Mouse (Mus musculus) ES-E14 (cell line): Measurements from ENCODE around the gene Spred2. TPM values are rescaled to one million over a fixed set of nuclear protein-coding genes. Genes with fewer than 3 reads are reported as not detected.

Experiments
- DNase-seq: peaks from one replicate; pipeline ENCODE4 v3.0.0-alpha.2; 2013; ENCODE audit warnings: low read depth, low spot score
- H3K27ac ChIP-seq: 2 replicates; pipeline ENCODE4 v1.5.1; 2012; ENCODE audit warnings: low read depth, mild to moderate bottlenecking, low read length, moderate library complexity, mixed read lengths; ENCODE audit not compliant: poor library complexity, insufficient read depth, severe bottlenecking
- H3K36me3 ChIP-seq: 2 replicates; pipeline ENCODE4 v1.6.1; 2012; ENCODE audit warnings: mild to moderate bottlenecking, low read length, moderate library complexity, mixed read lengths; ENCODE audit not compliant: control insufficient read depth, poor library complexity, insufficient read depth, severe bottlenecking
- H3K4me1 ChIP-seq, 2 experiments: fragments of 150-350 bp in 1 of 2; sonication (generic) in 1 of 2; 2 replicates each; pipeline ENCODE4 v1.6.1; 2012; ENCODE audit warnings: low read length in 2 of 2, mild to moderate bottlenecking in 1 of 2, mixed read lengths in 1 of 2; ENCODE audit not compliant: control insufficient read depth in 2 of 2, insufficient read depth in 2 of 2, poor library complexity in 1 of 2
- H3K4me3 ChIP-seq, 2 experiments: fragments of 150-350 bp in 1 of 2; sonication (generic) in 1 of 2; 2 replicates each; pipeline ENCODE4 v1.5.1; 2012; ENCODE audit warnings: low read length in 2 of 2, low read depth in 1 of 2, mild to moderate bottlenecking in 1 of 2, mixed read lengths in 1 of 2; ENCODE audit not compliant: insufficient read depth in 1 of 2, poor library complexity in 1 of 2, severe bottlenecking in 1 of 2
- H3K9ac ChIP-seq: 2 replicates; pipeline ENCODE4 v1.6.1; 2012; ENCODE audit warnings: low read depth, mild to moderate bottlenecking, low read length, mixed read lengths; ENCODE audit not compliant: poor library complexity, insufficient read depth, severe bottlenecking
- H3K9me3 ChIP-seq: fragments of 150-350 bp; sonication (generic); 2 replicates; pipeline ENCODE4 v1.6.1; 2012; ENCODE audit warnings: low read depth, mild to moderate bottlenecking, low read length; ENCODE audit not compliant: control insufficient read depth, insufficient read depth
- CHD2 ChIP-seq: IDR thresholded peaks from 2 replicates; pipeline ENCODE4 v1.6.1; 2014; ENCODE audit warnings: mild to moderate bottlenecking, low read depth, low read length, inconsistent platforms
- HCFC1 ChIP-seq: IDR thresholded peaks from 2 replicates; pipeline ENCODE4 v1.6.1; 2012; ENCODE audit warnings: low read length, inconsistent platforms, borderline replicate concordance; ENCODE audit not compliant: insufficient read depth
- MAFK ChIP-seq: IDR thresholded peaks from 2 replicates; pipeline ENCODE4 v1.6.1; 2014; ENCODE audit warnings: mild to moderate bottlenecking, low read depth, low read length, inconsistent platforms; ENCODE audit not compliant: insufficient read depth
- ZC3H11A ChIP-seq: IDR thresholded peaks from 2 replicates; pipeline ENCODE4 v1.6.1; 2012; ENCODE audit warnings: low read depth, mild to moderate bottlenecking, inconsistent platforms, low read length, borderline replicate concordance
- ZNF384 ChIP-seq: IDR thresholded peaks from 2 replicates; pipeline ENCODE4 v1.6.1; 2012; ENCODE audit warnings: low read depth, low read length, inconsistent platforms
- in situ Hi-C, 2 experiments: fragments of 600-800 bp; cut with MboI; formaldehyde crosslinking; loops; one replicate each; pipeline ENCODE4 v1.15.1; 2025; ENCODE audit warnings: low sequenced_read_pairs in 2 of 2, inconsistent platforms in 1 of 2; ENCODE audit not compliant: unreplicated experiment in 2 of 2
- total RNA-seq: library from RNA; depleted of rRNA; stranded (reverse); fragments of 300-350 nt; gene quantifications from 2 replicates; pipeline ENCODE4 v1.2.3, GENCODE M21; 2012

The Spred2 gene
- total RNA-seq, 1 experiment, result 19.4 TPM

- peaks cover 0 to 14% of the 10 kb centered on the region in 2 experiments; a peak in 2 of 4 replicates for H3K4me1 ChIP-seq
- H3K27ac ChIP-seq, result no peak overlapping the region
- H3K36me3 ChIP-seq, result no peaks in the 10 kb centered on the region
- in situ Hi-C loops, result loop anchor here (5.0 to 25.0 kb wide), 4 partner anchors 119 to 446 kb away; no protein-coding TSS in a partner anchor
- H3K9me3 ChIP-seq, result no peaks in the 10 kb centered on the region
- no peak for DNase-seq
- H3K9ac ChIP-seq, result no peak overlapping the region
- H3K4me3 ChIP-seq, result no peak overlapping the region
- no peak for TF ChIP-seq HCFC1
- TF ChIP-seq CHD2, result no peak
- TF ChIP-seq ZC3H11A, result no peak
- TF ChIP-seq ZNF384, result no peak
- no peak for TF ChIP-seq MAFK
These were observed 109.5 kb downstream of the Spred2 start for GRCm38 (mm10) chr11:20033541-20034160.

GRCm38 (mm10) chr11:20034337-20034947 lies 110.3 kb downstream of the Spred2 start:
- H3K9me3 ChIP-seq, result no peaks in the 10 kb centered on the region
- no peak overlapping the region for H3K4me3 ChIP-seq
- peaks cover 0 to 21% of the 10 kb centered on the region in 2 experiments; a peak in 2 of 4 replicates for H3K4me1 ChIP-seq
- DNase-seq, result no peak
- TF ChIP-seq ZC3H11A, result no peak
- TF ChIP-seq CHD2, result no peak
- no peak for TF ChIP-seq ZNF384
- TF ChIP-seq MAFK, result no peak
- no peak for TF ChIP-seq HCFC1
- no peaks in the 10 kb centered on the region for H3K36me3 ChIP-seq
- in situ Hi-C loops, result loop anchor here (5.0 to 25.0 kb wide), 4 partner anchors 120 to 447 kb away; no protein-coding TSS in a partner anchor
- H3K27ac ChIP-seq, result no peak overlapping the region
- no peak overlapping the region for H3K9ac ChIP-seq

- peak overlapping the region; percentile 15; the same call in 1 of the 2 replicates for H3K27ac ChIP-seq
These were observed 111.3 kb downstream of the Spred2 start for GRCm38 (mm10) chr11:20035343-20035928.

GRCm38 (mm10) chr11:20035972-20036371 lies 111.8 kb downstream of the Spred2 start:
- Histone ChIP-seq H3K27ac (peak overlapping the region; percentile 15; the same call in 1 of the 2 replicates), H3K9ac (peak overlapping the region; percentile 28; the same call in 1 of the 2 replicates), H3K4me1 (peaks cover 0 to 26% of the 10 kb centered on the region in 2 experiments; a peak in 2 of 4 replicates), H3K36me3 (no peaks in the 10 kb centered on the region), H3K9me3 (no peaks in the 10 kb centered on the region), H3K4me3 (peak overlapping the region in 1 of 2 experiments; percentile 1; a peak in 2 of 4 replicates)
- TF ChIP-seq CHD2, result no peak
- no peak for TF ChIP-seq ZNF384
- TF ChIP-seq ZC3H11A, result no peak
- no peak for TF ChIP-seq HCFC1
- TF ChIP-seq MAFK, result no peak
- in situ Hi-C loops, result loop anchor here (10.0 to 25.0 kb wide), 3 partner anchors 121 to 449 kb away; no protein-coding TSS in a partner anchor
- DNase-seq, result no peak

More at GRCm38 (mm10) chr11:20035343-20035928, 111.3 kb downstream of the Spred2 start:
- TF ChIP-seq HCFC1, result 0 out of 2 replicates have a peak, but pooled peaks have one; percentile 27
- no peak for TF ChIP-seq ZC3H11A
- Histone ChIP-seq H3K4me3 (peak overlapping the region in 1 of 2 experiments; percentile 1; a peak in 2 of 4 replicates), H3K4me1 (peaks cover 0 to 26% of the 10 kb centered on the region in 2 experiments; a peak in 2 of 4 replicates), H3K36me3 (no peaks in the 10 kb centered on the region), H3K9me3 (no peaks in the 10 kb centered on the region), H3K9ac (peak overlapping the region; percentile 28; the same call in 1 of the 2 replicates)
- peak; percentile 64 for DNase-seq
- in situ Hi-C loops, result loop anchor here (10.0 to 25.0 kb wide), 3 partner anchors 121 to 448 kb away; no protein-coding TSS in a partner anchor
